Mouse (Mus musculus) heart, embryonic 12.5 days (tissue): ENCODE measurements at regions not wholly inside any gene's neighbourhood (a gene's known extent, or its start where the extent isn't known, plus 50 kb on each side); places are given as distances from the start of the nearest gene placed in this dataset.

Experiments used
- ATAC-seq: fragments of 200-750 bp; cut with Nextera tagmentation; 2 replicates; pipeline ENCODE4 v1.8.0; 2017; ENCODE audit warnings: moderate TSS enrichment, moderate library complexity; ENCODE audit not compliant: insufficient number of reproducible peaks, low FRiP score
- H3K27ac ChIP-seq: fragments of 300-500 bp; sonication (generic); 2 replicates; pipeline ENCODE4 v1.5.1; 2016; ENCODE audit warnings: mild to moderate bottlenecking, moderate library complexity; ENCODE audit not compliant: poor library complexity, severe bottlenecking
- H3K27me3 ChIP-seq: fragments of 300-500 bp; sonication (generic); replicated peaks from 2 replicates; pipeline ENCODE4 v1.6.1; 2016; ENCODE audit warnings: mild to moderate bottlenecking, moderate library complexity
- H3K36me3 ChIP-seq: fragments of 300-500 bp; sonication (generic); 2 replicates; pipeline ENCODE4 v1.6.1; 2016; ENCODE audit warnings: mild to moderate bottlenecking, moderate library complexity
- H3K4me1 ChIP-seq: fragments of 300-500 bp; sonication (generic); replicated peaks from 2 replicates; pipeline ENCODE4 v1.6.1; 2016; ENCODE audit warnings: mild to moderate bottlenecking
- H3K4me2 ChIP-seq: fragments of 300-500 bp; sonication (generic); 2 replicates; pipeline ENCODE4 v1.6.1; 2016; ENCODE audit warnings: mild to moderate bottlenecking, moderate library complexity
- H3K4me3 ChIP-seq: fragments of 300-500 bp; sonication (generic); 2 replicates; pipeline ENCODE4 v1.5.1; 2016; ENCODE audit warnings: mild to moderate bottlenecking
- H3K9ac ChIP-seq: fragments of 300-500 bp; sonication (generic); 2 replicates; pipeline ENCODE4 v1.6.1; 2016; ENCODE audit warnings: mild to moderate bottlenecking, moderate library complexity
- H3K9me3 ChIP-seq: fragments of 300-500 bp; sonication (generic); replicated peaks from 2 replicates; pipeline ENCODE4 v1.6.1; 2016; ENCODE audit warnings: mild to moderate bottlenecking, moderate library complexity
- WGBS: fragments of 180-500 bp; shearing (Covaris S2); methylation state at CpG from one replicate; pipeline ENCODE4 v1.1.7; 2016; 5-methylcytosine and 5-hydroxymethylcytosine counted together

GRCm38 (mm10) chr9:26649506-26649905, 84.0 kb upstream of the B3gat1 start:
- Histone ChIP-seq H3K9me3 (no peaks in the 10 kb centered on the region), H3K9ac (no peak overlapping the region), H3K4me1 (no peaks in the 10 kb centered on the region), H3K4me2 (no peak overlapping the region), H3K27ac (no peak overlapping the region), H3K4me3 (no peak overlapping the region), H3K27me3 (no peaks in the 10 kb centered on the region), H3K36me3 (no peaks in the 10 kb centered on the region)
- WGBS, result 76% methylated on average over 7 of the region's 7 CpGs
- no peak for ATAC-seq

GRCm38 (mm10) chr9:26652920-26653319, 80.6 kb upstream of the B3gat1 start:
- no peak overlapping the region for H3K27ac ChIP-seq
- H3K9me3 ChIP-seq, result no peaks in the 10 kb centered on the region
- no peak overlapping the region for H3K4me2 ChIP-seq
- no peaks in the 10 kb centered on the region for H3K36me3 ChIP-seq
- no peak overlapping the region for H3K4me3 ChIP-seq
- no peaks in the 10 kb centered on the region for H3K27me3 ChIP-seq
- ATAC-seq, result no peak
- H3K9ac ChIP-seq, result no peak overlapping the region
- WGBS, result 56% methylated on average over 1 of the region's 1 CpGs
- no peaks in the 10 kb centered on the region for H3K4me1 ChIP-seq

GRCm38 (mm10) chr9:26659366-26659765, 74.2 kb upstream of the B3gat1 start:
- H3K9me3 ChIP-seq, result 0 out of 2 replicates have a peak, but pooled peaks cover 2% of the 10 kb centered on the region
- H3K4me2 ChIP-seq, result no peak overlapping the region
- H3K27ac ChIP-seq, result no peak overlapping the region
- H3K36me3 ChIP-seq, result no peaks in the 10 kb centered on the region
- no peaks in the 10 kb centered on the region for H3K4me1 ChIP-seq
- no peaks in the 10 kb centered on the region for H3K27me3 ChIP-seq
- ATAC-seq, result no peak
- 59% methylated on average over 2 of the region's 2 CpGs for WGBS
- no peak overlapping the region for H3K4me3 ChIP-seq
- no peak overlapping the region for H3K9ac ChIP-seq

DNA sequence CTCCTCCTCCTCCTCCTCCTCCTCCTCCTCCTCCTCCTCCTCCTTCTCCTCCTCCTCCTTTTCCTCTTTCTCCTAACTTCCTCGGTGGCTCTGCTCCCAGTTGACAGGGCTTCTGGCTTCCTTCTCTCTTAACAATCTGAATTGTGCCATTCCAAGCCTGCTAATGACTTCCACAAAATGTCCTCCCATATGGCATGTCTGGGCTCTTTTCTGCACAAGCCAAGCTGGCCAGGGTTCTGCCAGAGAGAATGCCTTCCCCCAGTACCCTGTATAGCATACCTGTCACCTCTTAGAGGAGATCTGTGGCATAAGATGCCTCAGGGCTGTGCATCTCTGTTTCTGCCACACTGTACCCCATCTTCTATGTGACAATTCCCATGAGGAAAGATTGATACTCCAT, 70.0 kb upstream of the B3gat1 start:
- Histone ChIP-seq H3K4me1 (no peaks in the 10 kb centered on the region), H3K4me3 (no peak overlapping the region), H3K36me3 (no peaks in the 10 kb centered on the region), H3K9me3 (0 out of 2 replicates have a peak, but pooled peaks cover 2% of the 10 kb centered on the region), H3K4me2 (no peak overlapping the region), H3K9ac (no peak overlapping the region), H3K27ac (no peak overlapping the region), H3K27me3 (no peaks in the 10 kb centered on the region)
- no CpG with 5 or more reads among the region's 1 CpGs for WGBS
- no peak for ATAC-seq

- H3K4me3 ChIP-seq, result no peak overlapping the region
- H3K27me3 ChIP-seq, result no peaks in the 10 kb centered on the region
- H3K36me3 ChIP-seq, result no peaks in the 10 kb centered on the region
- no peak overlapping the region for H3K4me2 ChIP-seq
- WGBS, result 74% methylated on average over 3 of the region's 3 CpGs
- H3K9ac ChIP-seq, result no peak overlapping the region
- no peak for ATAC-seq
- H3K9me3 ChIP-seq, result no peaks in the 10 kb centered on the region
- no peaks in the 10 kb centered on the region for H3K4me1 ChIP-seq
- H3K27ac ChIP-seq, result no peak overlapping the region
These were observed 65.7 kb upstream of the B3gat1 start for GRCm38 (mm10) chr9:26667835-26668234.

- WGBS, result 82% methylated on average over 2 of the region's 2 CpGs
- Histone ChIP-seq H3K4me1 (no peaks in the 10 kb centered on the region), H3K4me3 (no peak overlapping the region), H3K27me3 (no peaks in the 10 kb centered on the region), H3K4me2 (no peak overlapping the region), H3K36me3 (no peaks in the 10 kb centered on the region), H3K9ac (no peak overlapping the region), H3K27ac (no peak overlapping the region), H3K9me3 (no peaks in the 10 kb centered on the region)
- ATAC-seq, result no peak
These were observed 59.3 kb upstream of the B3gat1 start for GRCm38 (mm10) chr9:26674059-26674757.

GRCm38 (mm10) chr9:26678288-26678687, 55.2 kb upstream of the B3gat1 start:
- ATAC-seq, result no peak
- no peak overlapping the region for H3K9ac ChIP-seq
- H3K4me2 ChIP-seq, result no peak overlapping the region
- no peaks in the 10 kb centered on the region for H3K36me3 ChIP-seq
- no peaks in the 10 kb centered on the region for H3K4me1 ChIP-seq
- WGBS, result 29% methylated on average over 6 of the region's 6 CpGs
- H3K27me3 ChIP-seq, result no peaks in the 10 kb centered on the region
- no peak overlapping the region for H3K4me3 ChIP-seq
- H3K27ac ChIP-seq, result no peak overlapping the region
- H3K9me3 ChIP-seq, result peaks cover 3% of the 10 kb centered on the region

GRCm38 (mm10) chr9:26681516-26681915, 52.0 kb upstream of the B3gat1 start:
- no peak overlapping the region for H3K4me2 ChIP-seq
- H3K27me3 ChIP-seq, result no peaks in the 10 kb centered on the region
- H3K9me3 ChIP-seq, result peaks cover 3% of the 10 kb centered on the region
- no peak overlapping the region for H3K9ac ChIP-seq
- no peak overlapping the region for H3K4me3 ChIP-seq
- ATAC-seq, result no peak
- no peaks in the 10 kb centered on the region for H3K36me3 ChIP-seq
- 70% methylated on average over 1 of the region's 1 CpGs for WGBS
- H3K27ac ChIP-seq, result no peak overlapping the region
- H3K4me1 ChIP-seq, result no peaks in the 10 kb centered on the region
